Mouse (Mus musculus) heart, postnatal 0 days (tissue): Measurements from ENCODE around the gene Zfp78. TPM values are rescaled to one million over a fixed set of nuclear protein-coding genes. Genes with fewer than 3 reads are reported as not detected.
A peak's percentile ranks its signal among the peaks of the same experiment; 100 is the strongest.

Experiments used
- ATAC-seq: fragments of 200-750 bp; cut with Nextera tagmentation; 2 replicates; pipeline ENCODE4 v1.8.0; 2017; ENCODE audit warnings: low read depth, moderate number of reproducible peaks, moderate library complexity; ENCODE audit not compliant: insufficient read depth
- DNase-seq: peaks from one replicate; pipeline ENCODE4 v3.0.0-alpha.2; 2016; ENCODE audit warnings: low spot score
- H3K27ac ChIP-seq: fragments of 300-500 bp; sonication (generic); 2 replicates; pipeline ENCODE4 v1.5.1; 2014; ENCODE audit warnings: low read depth, mild to moderate bottlenecking
- H3K27me3 ChIP-seq: fragments of 300-500 bp; sonication (generic); 2 replicates; pipeline ENCODE4 v1.6.1; 2014; ENCODE audit warnings: low read length, mixed read lengths; ENCODE audit not compliant: control insufficient read depth, insufficient read depth
- H3K36me3 ChIP-seq: fragments of 300-500 bp; sonication (generic); replicated peaks from 2 replicates; pipeline ENCODE4 v1.6.1; 2014; ENCODE audit warnings: low read length, mixed read lengths; ENCODE audit not compliant: control insufficient read depth, insufficient read depth
- H3K4me1 ChIP-seq: fragments of 300-500 bp; sonication (generic); 2 replicates; pipeline ENCODE4 v1.6.1; 2014; ENCODE audit warnings: antibody characterized with exemption; ENCODE audit not compliant: control insufficient read depth, insufficient read depth
- H3K4me2 ChIP-seq: fragments of 300-500 bp; sonication (generic); 2 replicates; pipeline ENCODE4 v1.6.1; 2014; ENCODE audit warnings: low read depth, mild to moderate bottlenecking, low read length, moderate library complexity
- H3K4me3 ChIP-seq: fragments of 300-500 bp; sonication (generic); 2 replicates; pipeline ENCODE4 v1.5.1; 2014; ENCODE audit warnings: low read depth, low read length
- H3K9ac ChIP-seq: fragments of 300-500 bp; sonication (generic); replicated peaks from 2 replicates; pipeline ENCODE4 v1.6.1; 2014; ENCODE audit warnings: low read depth, low read length, mixed read lengths
- H3K9me3 ChIP-seq: fragments of 300-500 bp; sonication (generic); replicated peaks from 2 replicates; pipeline ENCODE4 v1.6.1; 2016; ENCODE audit warnings: low read length; ENCODE audit not compliant: control insufficient read depth
- CTCF ChIP-seq: IDR thresholded peaks from 2 replicates; pipeline ENCODE4 v1.5.1; 2016; ENCODE audit warnings: antibody characterized with exemption, control low read depth, low read depth
- EP300 ChIP-seq: IDR thresholded peaks from 2 replicates; pipeline ENCODE4 v1.6.1; 2016; ENCODE audit warnings: antibody characterized with exemption, low read depth
- WGBS: fragments of 180-500 bp; shearing (Covaris S2); extraction: QIAGEN DNeasy Blood & Tissue Kit; methylation state at CpG from one replicate; pipeline ENCODE4 v1.1.7; 2014; 5-methylcytosine and 5-hydroxymethylcytosine counted together
- polyA plus RNA-seq: library from polyadenylated mRNA; unstranded; fragments of >200 nt; fragmentation: Nextera tagmentation; extraction: Ambion mirVana; gene quantifications from 2 replicates; pipeline ENCODE4 v1.2.1, GENCODE M21; 2015
- total RNA-seq: library from RNA; depleted of rRNA; stranded (reverse); fragments of >200 nt; gene quantifications from 2 replicates; pipeline ENCODE4 v1.2.3, GENCODE M21; 2014; ENCODE audit warnings: low replicate concordance; rRNA removed

Gene Zfp78
- total and polyA plus RNA-seq, 2 experiments from 2014 or later = 0.11 to 0.94 TPM

GRCm38 (mm10) chr7:6419894-6420293 is 56.8 kb downstream of the Zfp78 start:
- 73% methylated on average over 6 of the region's 6 CpGs for whole genome bisulfite sequencing

GRCm38 (mm10) chr7:6429381-6429780 is 66.3 kb downstream of the Zfp78 start:
- no peak for ATAC-seq
- TF ChIP-seq EP300 (no peak), CTCF (no peak)

More at GRCm38 (mm10) chr7:6419894-6420293, 56.8 kb downstream of the Zfp78 start:
- no peak overlapping the region for H3K4me2 ChIP-seq
- H3K27ac ChIP-seq = no peak overlapping the region
- H3K9me3 ChIP-seq = no peaks in the 10 kb centered on the region
- no peaks in the 10 kb centered on the region for H3K36me3 ChIP-seq
- no peak for TF ChIP-seq EP300
- no peak for TF ChIP-seq CTCF
- H3K4me1 ChIP-seq = no peaks in the 10 kb centered on the region
- no peak overlapping the region for H3K4me3 ChIP-seq
- no peak for ATAC-seq
- no peak overlapping the region for H3K9ac ChIP-seq
- H3K27me3 ChIP-seq = no peaks in the 10 kb centered on the region
- DNase-seq = no peak

GRCm38 (mm10) chr7:6430342-6430741 is 67.3 kb downstream of the Zfp78 start:
- WGBS = 39% methylated on average over 2 of the region's 2 CpGs
- Histone ChIP-seq H3K9me3 (no peaks in the 10 kb centered on the region), H3K4me1 (no peaks in the 10 kb centered on the region), H3K4me2 (no peak overlapping the region), H3K27ac (no peak overlapping the region), H3K36me3 (no peaks in the 10 kb centered on the region), H3K9ac (no peak overlapping the region), H3K4me3 (no peak overlapping the region), H3K27me3 (no peaks in the 10 kb centered on the region)
- ATAC-seq (no peak), DNase-seq (no peak)
- no peak for TF ChIP-seq EP300
- TF ChIP-seq CTCF = peak; percentile 34

More at GRCm38 (mm10) chr7:6429381-6429780, 66.3 kb downstream of the Zfp78 start:
- no peak overlapping the region for H3K4me2 ChIP-seq
- H3K4me1 ChIP-seq = no peaks in the 10 kb centered on the region
- no peak overlapping the region for H3K9ac ChIP-seq
- no peak overlapping the region for H3K27ac ChIP-seq
- no peak overlapping the region for H3K4me3 ChIP-seq
- H3K36me3 ChIP-seq = no peaks in the 10 kb centered on the region
- H3K27me3 ChIP-seq = no peaks in the 10 kb centered on the region
- 77% methylated on average over 3 of the region's 3 CpGs for WGBS
- no peak for DNase-seq
- H3K9me3 ChIP-seq = no peaks in the 10 kb centered on the region

Other genes with a start within 250 kb of the Zfp78 start
- gene Zfp787, start 207.3 kb upstream of the Zfp78 start, total RNA-seq = 84.1 and 86.2 TPM in 2 replicates
- gene Zfp787, start 207.3 kb upstream of the Zfp78 start, polyA plus RNA-seq = 37.6 and 38.5 TPM in 2 replicates
- 24.2 and 58.7 TPM in 2 replicates for gene Zfp444, start 191.1 kb upstream of the Zfp78 start, total RNA-seq
- gene Zfp444, start 191.1 kb upstream of the Zfp78 start, polyA plus RNA-seq = 20.7 and 28.0 TPM in 2 replicates
- gene Galp, start 166.2 kb upstream of the Zfp78 start, total RNA-seq = not detected in 2 replicates
- not detected in 2 replicates for gene Galp, start 166.2 kb upstream of the Zfp78 start, polyA plus RNA-seq
- gene Zscan5b, start 141.0 kb upstream of the Zfp78 start, total RNA-seq = not detected in 2 replicates
- gene Zscan5b, start 141.0 kb upstream of the Zfp78 start, polyA plus RNA-seq = not detected in 2 replicates
- gene Epp13, start 110.6 kb upstream of the Zfp78 start, total RNA-seq = not detected in 2 replicates
- not detected in 2 replicates for gene Epp13, start 110.6 kb upstream of the Zfp78 start, polyA plus RNA-seq
- 0.95 and 2.7 TPM in 2 replicates for gene Zfp667, start 76.7 kb upstream of the Zfp78 start, total RNA-seq
- gene Zfp667, start 76.7 kb upstream of the Zfp78 start, polyA plus RNA-seq = 3.3 and 4.7 TPM in 2 replicates
- gene Zfp583, start 32.0 kb upstream of the Zfp78 start, total RNA-seq = 3.1 TPM in 1 of 2 replicates, not detected in the other
- gene Zfp583, start 32.0 kb upstream of the Zfp78 start, polyA plus RNA-seq = 2.6 and 3.1 TPM in 2 replicates
- gene Gm3854, start 19.5 kb upstream of the Zfp78 start, total RNA-seq = not detected in 2 replicates
- 0.44 and 0.51 TPM in 2 replicates for gene Gm3854, start 19.5 kb upstream of the Zfp78 start, polyA plus RNA-seq
- 2.5 and 5.3 TPM in 2 replicates for gene Zfp28, start 20.0 kb downstream of the Zfp78 start, total RNA-seq
- gene Zfp28, start 20.0 kb downstream of the Zfp78 start, polyA plus RNA-seq = 6.9 and 8.0 TPM in 2 replicates
- gene Smim17, start 35.4 kb downstream of the Zfp78 start, total RNA-seq = not detected in 2 replicates
- 0.12 and 0.21 TPM in 2 replicates for gene Smim17, start 35.4 kb downstream of the Zfp78 start, polyA plus RNA-seq
- not detected in 2 replicates for gene Gm20715, start 47.0 kb downstream of the Zfp78 start, total RNA-seq
- gene Gm20715, start 47.0 kb downstream of the Zfp78 start, polyA plus RNA-seq = not detected in 2 replicates
- gene Olfr1344, start 75.4 kb downstream of the Zfp78 start, total RNA-seq = not detected in 2 replicates
- not detected in 2 replicates for gene Olfr1344, start 75.4 kb downstream of the Zfp78 start, polyA plus RNA-seq
- gene Olfr1336, start 92.9 kb downstream of the Zfp78 start, total RNA-seq = not detected in 2 replicates
- not detected in 2 replicates for gene Olfr1336, start 92.9 kb downstream of the Zfp78 start, polyA plus RNA-seq
- gene Olfr1346, start 103.8 kb downstream of the Zfp78 start, total RNA-seq = not detected in 2 replicates
- gene Olfr1346, start 103.8 kb downstream of the Zfp78 start, polyA plus RNA-seq = not detected in 2 replicates
- gene Olfr5, start 123.7 kb downstream of the Zfp78 start, total RNA-seq = not detected in 2 replicates
- not detected in 2 replicates for gene Olfr5, start 123.7 kb downstream of the Zfp78 start, polyA plus RNA-seq
- not detected in 2 replicates for gene Olfr1347, start 136.5 kb downstream of the Zfp78 start, total RNA-seq
- not detected in 2 replicates for gene Olfr1347, start 136.5 kb downstream of the Zfp78 start, polyA plus RNA-seq
- gene Olfr1348, start 145.5 kb downstream of the Zfp78 start, total RNA-seq = not detected in 2 replicates
- not detected in 2 replicates for gene Olfr1348, start 145.5 kb downstream of the Zfp78 start, polyA plus RNA-seq
- gene Olfr1349, start 159.7 kb downstream of the Zfp78 start, total RNA-seq = not detected in 2 replicates
- not detected in 2 replicates for gene Olfr1349, start 159.7 kb downstream of the Zfp78 start, polyA plus RNA-seq
- gene Olfr1350, start 201.6 kb downstream of the Zfp78 start, total RNA-seq = not detected in 2 replicates
- not detected in 2 replicates for gene Olfr1350, start 201.6 kb downstream of the Zfp78 start, polyA plus RNA-seq